Mouse (Mus musculus): ENCODE data around the gene Mpi.

Gene Mpi

GRCm38 (mm10) chr9:57552139-57552887 is at the start of gene Mpi:
Mpi (minus strand) TSS chr9:57552763.
- DNase-seq (ENCODE audit: low spot score): peak; percentile 72

GRCm38 (mm10) chr9:57602098-57602497 is 49.5 kb upstream of the Mpi start:
- no peak for DNase-seq (ENCODE audit: low spot score)

- DNase-seq (ENCODE audit: low spot score): no peak
Measured at GRCm38 (mm10) chr9:57601353-57601706, 48.8 kb upstream of the Mpi start.

GRCm38 (mm10) chr9:57600620-57601352 is 48.2 kb upstream of the Mpi start:
- no peak for DNase-seq (ENCODE audit: low spot score)

- no peak for DNase-seq (ENCODE audit: low spot score)
Measured at GRCm38 (mm10) chr9:57598851-57599563, 46.4 kb upstream of the Mpi start.

- no peak for DNase-seq (ENCODE audit: low spot score)
Measured at GRCm38 (mm10) chr9:57597929-57598382, 45.4 kb upstream of the Mpi start.

- no peak for DNase-seq (ENCODE audit: low spot score)
Measured at GRCm38 (mm10) chr9:57597265-57597664, 44.7 kb upstream of the Mpi start.

- DNase-seq (ENCODE audit: low spot score): no peak
Measured at GRCm38 (mm10) chr9:57594174-57594509, 41.6 kb upstream of the Mpi start.

GRCm38 (mm10) chr9:57593454-57594173 is 41.1 kb upstream of the Mpi start:
- no peak for DNase-seq (ENCODE audit: low spot score)

GRCm38 (mm10) chr9:57590726-57591125 is 38.2 kb upstream of the Mpi start:
- no peak for DNase-seq (ENCODE audit: low spot score)

- DNase-seq (ENCODE audit: low spot score): peak; percentile 87
Measured at GRCm38 (mm10) chr9:57589224-57590126, 36.9 kb upstream of the Mpi start, which contains the start of gene Ulk3. Ulk3 (plus strand) TSS chr9:57589452.

GRCm38 (mm10) chr9:57584991-57585390 is 32.4 kb upstream of the Mpi start:
- no peak for DNase-seq (ENCODE audit: low spot score)

- no peak for DNase-seq (ENCODE audit: low spot score)
Measured at GRCm38 (mm10) chr9:57577144-57577849, 24.7 kb upstream of the Mpi start.

- DNase-seq (ENCODE audit: low spot score): no peak
Measured at GRCm38 (mm10) chr9:57575577-57575976, 23.0 kb upstream of the Mpi start.

- no peak for DNase-seq (ENCODE audit: low spot score)
Measured at GRCm38 (mm10) chr9:57574397-57574796, 21.8 kb upstream of the Mpi start.

- no peak for DNase-seq (ENCODE audit: low spot score)
Measured at GRCm38 (mm10) chr9:57568500-57568899, 15.9 kb upstream of the Mpi start.

- no peak for DNase-seq (ENCODE audit: low spot score)
Measured at GRCm38 (mm10) chr9:57566846-57567245, 14.3 kb upstream of the Mpi start.

GRCm38 (mm10) chr9:57565741-57566221 is 13.2 kb upstream of the Mpi start:
- peak; percentile 28 for DNase-seq (ENCODE audit: low spot score)

- DNase-seq (ENCODE audit: low spot score): no peak
Measured at GRCm38 (mm10) chr9:57564609-57565008, 12.0 kb upstream of the Mpi start.

- DNase-seq (ENCODE audit: low spot score): peak; percentile 33
Measured at GRCm38 (mm10) chr9:57562896-57563372, 10.4 kb upstream of the Mpi start.
